Mouse (Mus musculus): ENCODE measurements around the gene Mettl2. TPM values are rescaled to one million over a fixed set of nuclear protein-coding genes. Genes with fewer than 3 reads are reported as not detected.

The Mettl2 gene
- polyA plus RNA-seq, 1 experiment from 2014 or later: 43.2 TPM

GRCm38 (mm10) chr11:105158047-105158446, 31.8 kb downstream of the Mettl2 start:
- Histone ChIP-seq H3K36me3 (ENCODE audit: control insufficient read depth, insufficient read depth, low read length) (no peaks in the 10 kb centered on the region), H3K27ac (ENCODE audit: low read depth, low read length) (no peak overlapping the region), H3K4me3 (ENCODE audit: low read depth, low read length) (no peak overlapping the region), H3K4me1 (replicated peaks; ENCODE audit: control insufficient read depth, insufficient read depth, low read length) (no peaks in the 10 kb centered on the region; the same call in 1 of the 2 replicates), H3K27me3 (ENCODE audit: control insufficient read depth, insufficient read depth, low read length) (no peaks in the 10 kb centered on the region), H3K9me3 (ENCODE audit: control insufficient read depth, low read length) (no peaks in the 10 kb centered on the region; the same call in 1 of the 2 replicates), H3K4me2 (ENCODE audit: low read depth, low read length, severe bottlenecking) (no peak overlapping the region), H3K9ac (ENCODE audit: low read length) (no peak overlapping the region)
- DNase-seq (ENCODE audit: low spot score) (no peak), ATAC-seq (replicated peaks; ENCODE audit: low FRiP score) (no peak)

GRCm38 (mm10) chr11:105159673-105160360, 33.6 kb downstream of the Mettl2 start:
- Histone ChIP-seq H3K4me2 (ENCODE audit: low read depth, low read length, severe bottlenecking) (no peak overlapping the region), H3K4me1 (replicated peaks; ENCODE audit: control insufficient read depth, insufficient read depth, low read length) (no peaks in the 10 kb centered on the region), H3K9me3 (ENCODE audit: control insufficient read depth, low read length) (peaks cover 4% of the 10 kb centered on the region), H3K9ac (ENCODE audit: low read length) (no peak overlapping the region), H3K27ac (ENCODE audit: low read depth, low read length) (no peak overlapping the region), H3K36me3 (ENCODE audit: control insufficient read depth, insufficient read depth, low read length) (no peaks in the 10 kb centered on the region), H3K4me3 (ENCODE audit: low read depth, low read length) (no peak overlapping the region), H3K27me3 (ENCODE audit: control insufficient read depth, insufficient read depth, low read length) (no peaks in the 10 kb centered on the region)
- DNase-seq (ENCODE audit: low spot score) (peak; percentile 33), ATAC-seq (replicated peaks; ENCODE audit: low FRiP score) (no peak)
- 59% methylated on average over 6 of the region's 6 CpGs for WGBS

GRCm38 (mm10) chr11:105161411-105161810, 35.2 kb downstream of the Mettl2 start:
- WGBS: 92% methylated on average over 2 of the region's 2 CpGs
- H3K9me3 ChIP-seq (ENCODE audit: control insufficient read depth, low read length): peaks cover 7% of the 10 kb centered on the region
- no peak for ATAC-seq (replicated peaks; ENCODE audit: low FRiP score)
- no peak overlapping the region for H3K4me2 ChIP-seq (ENCODE audit: low read depth, low read length, severe bottlenecking)
- H3K9ac ChIP-seq (ENCODE audit: low read length): no peak overlapping the region
- no peak overlapping the region for H3K27ac ChIP-seq (ENCODE audit: low read depth, low read length)
- H3K27me3 ChIP-seq (ENCODE audit: control insufficient read depth, insufficient read depth, low read length): no peaks in the 10 kb centered on the region
- no peak overlapping the region for H3K4me3 ChIP-seq (ENCODE audit: low read depth, low read length)
- DNase-seq (ENCODE audit: low spot score): no peak
- no peaks in the 10 kb centered on the region for H3K4me1 ChIP-seq (replicated peaks; ENCODE audit: control insufficient read depth, insufficient read depth, low read length)
- H3K36me3 ChIP-seq (ENCODE audit: control insufficient read depth, insufficient read depth, low read length): no peaks in the 10 kb centered on the region

- no peak for ATAC-seq (replicated peaks; ENCODE audit: low FRiP score)
- H3K4me2 ChIP-seq (ENCODE audit: low read depth, low read length, severe bottlenecking): no peak overlapping the region
- DNase-seq (ENCODE audit: low spot score): no peak
- no peaks in the 10 kb centered on the region for H3K4me1 ChIP-seq (replicated peaks; ENCODE audit: control insufficient read depth, insufficient read depth, low read length)
- no peak overlapping the region for H3K4me3 ChIP-seq (ENCODE audit: low read depth, low read length)
- H3K27ac ChIP-seq (ENCODE audit: low read depth, low read length): no peak overlapping the region
- no peak overlapping the region for H3K9ac ChIP-seq (ENCODE audit: low read length)
- H3K36me3 ChIP-seq (ENCODE audit: control insufficient read depth, insufficient read depth, low read length): no peaks in the 10 kb centered on the region
- H3K27me3 ChIP-seq (ENCODE audit: control insufficient read depth, insufficient read depth, low read length): no peaks in the 10 kb centered on the region
- peaks cover 7% of the 10 kb centered on the region for H3K9me3 ChIP-seq (ENCODE audit: control insufficient read depth, low read length)
- 85% methylated on average over 69 of the region's 69 CpGs for WGBS
These were observed 38.6 kb downstream of the Mettl2 start for GRCm38 (mm10) chr11:105164516-105165510.

DNA sequence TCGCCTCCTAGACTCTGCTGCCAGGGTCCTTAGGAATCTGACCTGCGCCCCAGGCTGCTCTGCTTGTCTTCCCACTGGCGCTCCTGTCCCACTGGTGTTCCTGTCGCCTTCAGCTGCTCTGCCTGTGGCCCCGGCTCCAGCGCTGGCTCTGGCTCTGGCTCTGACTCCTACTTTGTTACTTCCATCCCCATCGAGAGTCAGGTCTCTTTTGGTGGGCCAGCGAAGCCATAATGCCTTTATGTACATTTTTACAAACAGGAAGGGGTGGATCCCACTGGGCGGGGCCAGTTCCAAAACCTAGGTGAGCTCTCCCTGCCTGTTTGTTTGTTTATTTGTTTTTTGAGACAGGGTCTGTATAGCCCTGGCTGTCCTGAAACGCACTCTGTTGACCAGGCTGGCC, 40.6 kb downstream of the Mettl2 start:
- H3K4me1 ChIP-seq (replicated peaks; ENCODE audit: control insufficient read depth, insufficient read depth, low read length): no peaks in the 10 kb centered on the region
- H3K27ac ChIP-seq (ENCODE audit: low read depth, low read length): no peak overlapping the region
- no peaks in the 10 kb centered on the region for H3K36me3 ChIP-seq (ENCODE audit: control insufficient read depth, insufficient read depth, low read length)
- H3K4me2 ChIP-seq (ENCODE audit: low read depth, low read length, severe bottlenecking): no peak overlapping the region
- no peak for ATAC-seq (replicated peaks; ENCODE audit: low FRiP score)
- no peaks in the 10 kb centered on the region for H3K27me3 ChIP-seq (ENCODE audit: control insufficient read depth, insufficient read depth, low read length)
- no peak overlapping the region for H3K4me3 ChIP-seq (ENCODE audit: low read depth, low read length)
- 92% methylated on average over 10 of the region's 10 CpGs for WGBS
- peaks cover 7% of the 10 kb centered on the region for H3K9me3 ChIP-seq (ENCODE audit: control insufficient read depth, low read length)
- no peak overlapping the region for H3K9ac ChIP-seq (ENCODE audit: low read length)
- no peak for DNase-seq (ENCODE audit: low spot score)

DNA sequence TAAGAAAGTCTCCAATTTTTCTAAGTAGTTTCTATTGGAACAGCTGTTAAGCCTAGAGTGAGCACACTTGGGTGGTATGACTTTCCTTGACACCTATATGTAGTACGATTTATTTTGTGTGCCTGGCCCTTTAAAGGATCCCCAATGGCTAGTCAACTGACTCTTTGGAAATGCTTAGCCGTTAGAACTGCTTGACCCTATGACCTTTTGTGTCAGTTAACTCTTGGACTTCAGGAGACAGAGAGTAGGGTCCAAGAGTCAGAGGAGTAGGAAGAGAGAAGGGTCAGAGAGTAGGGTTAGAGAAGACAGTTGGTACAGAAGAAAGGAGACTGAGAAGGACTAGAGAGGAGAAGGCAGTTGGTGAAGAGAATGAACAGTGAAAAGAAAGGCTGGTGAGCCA, 52.3 kb downstream of the Mettl2 start, which contains the start of gene Tlk2:
Gene Tlk2 (plus strand): TSS at position 292 of the 400 bp plus-strand sequence.
- no peaks in the 10 kb centered on the region for H3K27me3 ChIP-seq (ENCODE audit: control insufficient read depth, insufficient read depth, low read length)
- DNase-seq (ENCODE audit: low spot score) (no peak), ATAC-seq (replicated peaks; ENCODE audit: low FRiP score) (no peak)
- no peak within 1 kb of the TSS for H3K9ac ChIP-seq (ENCODE audit: low read length)
- H3K4me2 ChIP-seq (ENCODE audit: low read depth, low read length, severe bottlenecking): no peak within 1 kb of the TSS
- H3K4me1 ChIP-seq (replicated peaks; ENCODE audit: control insufficient read depth, insufficient read depth, low read length): no peaks in the 10 kb centered on the region; the same call in 1 of the 2 replicates
- no peaks in the 10 kb centered on the region for H3K36me3 ChIP-seq (ENCODE audit: control insufficient read depth, insufficient read depth, low read length)
- H3K4me3 ChIP-seq (ENCODE audit: low read depth, low read length): no peak within 1 kb of the TSS
- no peak within 1 kb of the TSS for H3K27ac ChIP-seq (ENCODE audit: low read depth, low read length)
- 48% methylated on average over 2 of the region's 2 CpGs for WGBS
- no peaks in the 10 kb centered on the region; the same call in 1 of the 2 replicates for H3K9me3 ChIP-seq (ENCODE audit: control insufficient read depth, low read length)

- ATAC-seq (replicated peaks; ENCODE audit: low FRiP score) (no peak), DNase-seq (ENCODE audit: low spot score) (no peak)
- Histone ChIP-seq H3K4me2 (ENCODE audit: low read depth, low read length, severe bottlenecking) (peak overlapping the region; percentile 82; the same call in 1 of the 2 replicates), H3K27ac (ENCODE audit: low read depth, low read length) (no peak overlapping the region), H3K9me3 (ENCODE audit: control insufficient read depth, low read length) (no peaks in the 10 kb centered on the region; the same call in 1 of the 2 replicates), H3K4me3 (ENCODE audit: low read depth, low read length) (no peak overlapping the region), H3K4me1 (replicated peaks; ENCODE audit: control insufficient read depth, insufficient read depth, low read length) (no peaks in the 10 kb centered on the region; the same call in 1 of the 2 replicates), H3K27me3 (ENCODE audit: control insufficient read depth, insufficient read depth, low read length) (no peaks in the 10 kb centered on the region), H3K36me3 (ENCODE audit: control insufficient read depth, insufficient read depth, low read length) (peaks cover 3% of the 10 kb centered on the region; the same call in 1 of the 2 replicates), H3K9ac (ENCODE audit: low read length) (no peak overlapping the region)
- 96% methylated on average over 4 of the region's 4 CpGs for WGBS
These were observed 53.3 kb downstream of the Mettl2 start for GRCm38 (mm10) chr11:105179523-105179922.

DNA sequence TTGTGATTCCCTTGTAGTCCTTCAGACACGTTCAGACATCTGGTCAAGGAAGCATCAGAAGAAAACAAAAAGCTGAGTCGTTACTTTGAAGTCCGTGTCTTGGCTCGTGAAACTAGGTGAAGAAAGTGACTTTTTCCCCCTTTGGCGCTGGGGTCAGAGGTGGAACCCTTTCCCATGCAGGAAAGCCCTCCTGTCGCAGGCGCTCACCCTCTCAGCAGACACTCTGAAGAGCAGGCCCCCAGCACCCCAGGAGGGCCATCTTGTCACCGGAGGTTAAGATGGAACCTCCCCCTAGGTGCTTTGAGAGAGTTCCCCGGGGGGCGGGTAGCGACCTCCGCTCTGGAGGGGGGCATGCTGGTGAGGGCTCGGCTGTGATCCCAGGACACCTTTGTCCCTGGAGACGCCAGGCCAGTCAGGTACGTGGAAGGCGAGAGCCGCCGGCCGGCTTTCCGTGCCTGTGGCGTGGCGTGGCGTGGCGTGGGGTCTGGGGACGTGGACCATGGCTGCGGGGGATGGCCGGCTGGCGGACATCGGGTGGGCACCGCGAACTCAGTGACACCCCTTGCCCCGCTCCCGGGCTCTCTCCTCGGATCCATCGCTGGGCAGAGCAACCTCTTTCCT, 54.4 kb downstream of the Mettl2 start:
- Histone ChIP-seq H3K4me3 (ENCODE audit: low read depth, low read length) (peak overlapping the region; percentile 94), H3K9ac (ENCODE audit: low read length) (peak overlapping the region; percentile 91), H3K27me3 (ENCODE audit: control insufficient read depth, insufficient read depth, low read length) (no peaks in the 10 kb centered on the region), H3K4me2 (ENCODE audit: low read depth, low read length, severe bottlenecking) (peak overlapping the region; percentile 82), H3K27ac (ENCODE audit: low read depth, low read length) (peak overlapping the region; percentile 88), H3K9me3 (ENCODE audit: control insufficient read depth, low read length) (no peaks in the 10 kb centered on the region; the same call in 1 of the 2 replicates), H3K4me1 (replicated peaks; ENCODE audit: control insufficient read depth, insufficient read depth, low read length) (no peaks in the 10 kb centered on the region; the same call in 1 of the 2 replicates), H3K36me3 (ENCODE audit: control insufficient read depth, insufficient read depth, low read length) (peaks cover 6% of the 10 kb centered on the region; the same call in 1 of the 2 replicates)
- DNase-seq (ENCODE audit: low spot score) (no peak), ATAC-seq (replicated peaks; ENCODE audit: low FRiP score) (peak; percentile 40; the same call in 1 of the 2 replicates)
- 1% methylated on average over 28 of the region's 35 CpGs for WGBS
